Mouse (Mus musculus): ENCODE measurements around the gene Kynu. TPM values are rescaled to one million over a fixed set of nuclear protein-coding genes. Genes with fewer than 3 reads are reported as not detected.

The Kynu gene
- polyA plus RNA-seq, 1 experiment from 2014 or later: 1.5 TPM

GRCm38 (mm10) chr2:43675277-43675676, 120.1 kb downstream of the Kynu start:
- Histone ChIP-seq H3K4me3 (ENCODE audit: low read depth, low read length) (no peak overlapping the region), H3K9me3 (ENCODE audit: control insufficient read depth, low read length) (no peaks in the 10 kb centered on the region), H3K4me1 (replicated peaks; ENCODE audit: control insufficient read depth, insufficient read depth, low read length) (no peaks in the 10 kb centered on the region), H3K9ac (ENCODE audit: low read depth, low read length) (no peak overlapping the region), H3K27ac (ENCODE audit: low read depth, low read length) (no peak overlapping the region), H3K4me2 (replicated peaks; ENCODE audit: low read depth, low read length) (no peak overlapping the region), H3K27me3 (ENCODE audit: control insufficient read depth, insufficient read depth, low read length) (no peaks in the 10 kb centered on the region), H3K36me3 (ENCODE audit: control insufficient read depth, insufficient read depth, low read length) (no peaks in the 10 kb centered on the region)
- 84% methylated on average over 4 of the region's 4 CpGs for WGBS
- DNase-seq (ENCODE audit: low spot score): no peak
- no peak for ATAC-seq (ENCODE audit: low FRiP score)

DNA sequence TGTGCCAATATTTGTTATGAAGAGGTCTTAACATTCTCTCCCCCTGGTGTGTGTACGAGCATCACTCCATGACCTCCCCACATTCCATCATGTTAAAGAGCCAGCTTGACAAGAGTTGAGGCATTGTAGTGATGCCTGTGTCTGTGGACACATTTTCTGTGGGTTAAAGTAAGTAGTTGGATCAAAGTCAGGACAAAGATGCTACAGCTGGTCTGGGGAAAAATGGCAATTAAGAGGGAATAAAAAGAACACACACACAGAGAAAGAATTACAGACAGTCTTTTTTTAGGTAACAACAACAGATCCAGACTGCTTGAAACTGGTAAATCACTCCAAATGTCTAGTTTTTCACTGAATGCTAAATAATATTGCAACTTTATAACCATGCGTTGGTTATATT, 135.3 kb downstream of the Kynu start:
- no peak for DNase-seq (ENCODE audit: low spot score)
- no peaks in the 10 kb centered on the region for H3K27me3 ChIP-seq (ENCODE audit: control insufficient read depth, insufficient read depth, low read length)
- no peaks in the 10 kb centered on the region for H3K9me3 ChIP-seq (ENCODE audit: control insufficient read depth, low read length)
- H3K9ac ChIP-seq (ENCODE audit: low read depth, low read length): no peak overlapping the region
- no peak for ATAC-seq (ENCODE audit: low FRiP score)
- H3K27ac ChIP-seq (ENCODE audit: low read depth, low read length): no peak overlapping the region
- no peak overlapping the region for H3K4me3 ChIP-seq (ENCODE audit: low read depth, low read length)
- H3K36me3 ChIP-seq (ENCODE audit: control insufficient read depth, insufficient read depth, low read length): no peaks in the 10 kb centered on the region
- H3K4me1 ChIP-seq (replicated peaks; ENCODE audit: control insufficient read depth, insufficient read depth, low read length): no peaks in the 10 kb centered on the region
- H3K4me2 ChIP-seq (replicated peaks; ENCODE audit: low read depth, low read length): no peak overlapping the region
- WGBS: 80% methylated on average over 2 of the region's 2 CpGs

DNA sequence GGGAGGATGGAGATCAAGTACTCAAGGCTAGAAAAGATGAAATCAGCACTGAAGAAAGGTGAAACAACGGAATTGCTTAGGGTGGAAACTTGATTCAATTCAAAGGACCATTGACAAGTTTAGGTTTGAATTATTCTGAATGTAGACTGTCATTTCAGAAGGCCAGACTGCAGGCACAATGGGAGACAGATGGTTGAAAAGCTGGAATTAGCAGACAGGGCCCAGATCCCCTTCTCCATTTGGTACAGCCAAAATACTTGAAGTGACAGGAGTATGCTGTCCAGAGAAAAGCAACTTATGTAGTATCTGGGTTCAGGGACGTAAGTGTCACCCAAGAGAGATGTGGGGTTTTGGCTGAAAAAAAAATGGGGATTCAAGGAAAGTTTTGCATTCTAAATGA, 136.2 kb downstream of the Kynu start:
- H3K4me3 ChIP-seq (ENCODE audit: low read depth, low read length): no peak overlapping the region
- DNase-seq (ENCODE audit: low spot score) (no peak), ATAC-seq (ENCODE audit: low FRiP score) (no peak)
- H3K36me3 ChIP-seq (ENCODE audit: control insufficient read depth, insufficient read depth, low read length): no peaks in the 10 kb centered on the region
- no peak overlapping the region for H3K27ac ChIP-seq (ENCODE audit: low read depth, low read length)
- H3K9ac ChIP-seq (ENCODE audit: low read depth, low read length): no peak overlapping the region
- no peaks in the 10 kb centered on the region for H3K4me1 ChIP-seq (replicated peaks; ENCODE audit: control insufficient read depth, insufficient read depth, low read length)
- no peaks in the 10 kb centered on the region for H3K9me3 ChIP-seq (ENCODE audit: control insufficient read depth, low read length)
- no peak overlapping the region for H3K4me2 ChIP-seq (replicated peaks; ENCODE audit: low read depth, low read length)
- WGBS: 87% methylated on average over 2 of the region's 2 CpGs
- no peaks in the 10 kb centered on the region for H3K27me3 ChIP-seq (ENCODE audit: control insufficient read depth, insufficient read depth, low read length)

DNA sequence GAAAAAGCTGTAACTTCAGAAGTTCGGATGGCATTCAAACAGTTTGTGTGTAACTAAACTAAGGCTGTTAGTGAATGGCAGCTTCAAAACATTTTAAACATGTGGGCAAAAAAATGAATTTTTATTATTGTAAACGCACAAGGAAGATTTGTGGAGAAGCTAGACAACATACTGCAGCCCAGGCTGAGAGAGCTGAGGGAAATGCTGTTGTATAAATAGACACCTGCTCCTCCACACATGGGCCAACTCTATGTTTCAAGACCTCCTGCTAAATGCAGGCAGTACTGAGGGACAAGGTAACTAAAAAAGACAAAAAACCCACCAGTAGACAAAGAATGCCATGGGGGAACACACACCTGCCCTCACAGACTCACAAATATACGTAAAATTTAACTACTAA, 140.5 kb downstream of the Kynu start:
- Histone ChIP-seq H3K4me1 (replicated peaks; ENCODE audit: control insufficient read depth, insufficient read depth, low read length) (no peaks in the 10 kb centered on the region), H3K9me3 (ENCODE audit: control insufficient read depth, low read length) (no peaks in the 10 kb centered on the region), H3K4me3 (ENCODE audit: low read depth, low read length) (no peak overlapping the region), H3K36me3 (ENCODE audit: control insufficient read depth, insufficient read depth, low read length) (no peaks in the 10 kb centered on the region), H3K9ac (ENCODE audit: low read depth, low read length) (no peak overlapping the region), H3K27me3 (ENCODE audit: control insufficient read depth, insufficient read depth, low read length) (no peaks in the 10 kb centered on the region), H3K27ac (ENCODE audit: low read depth, low read length) (no peak overlapping the region), H3K4me2 (replicated peaks; ENCODE audit: low read depth, low read length) (no peak overlapping the region)
- 91% methylated on average over 3 of the region's 3 CpGs for WGBS
- no peak for DNase-seq (ENCODE audit: low spot score)
- ATAC-seq (ENCODE audit: low FRiP score): no peak

DNA sequence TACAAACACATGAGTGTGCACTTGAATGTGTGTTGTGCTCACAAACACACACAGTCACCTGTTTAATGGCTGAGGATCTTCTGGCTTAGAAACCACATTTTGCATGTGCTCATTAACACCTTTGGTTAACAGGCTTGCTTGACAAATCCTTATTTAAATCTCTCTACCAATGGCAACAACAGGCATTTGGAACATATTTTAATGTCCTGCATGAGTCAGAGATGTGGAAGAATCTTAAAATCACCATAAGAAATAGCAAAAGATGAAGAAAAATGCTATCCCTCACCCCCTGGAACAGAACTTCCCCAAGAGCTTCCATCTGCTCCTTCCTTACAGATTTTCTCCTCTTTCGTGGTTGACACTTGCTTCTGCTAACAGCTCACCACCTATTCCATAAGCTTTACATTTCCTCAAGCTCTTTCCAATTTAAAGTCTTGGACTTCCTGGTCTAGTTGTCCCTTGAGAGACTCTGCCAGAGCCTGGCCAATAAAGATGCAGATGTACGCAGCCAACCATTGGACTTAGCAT, 157.5 kb downstream of the Kynu start:
- H3K27ac ChIP-seq (ENCODE audit: low read depth, low read length): no peak overlapping the region
- no peaks in the 10 kb centered on the region for H3K9me3 ChIP-seq (ENCODE audit: control insufficient read depth, low read length)
- DNase-seq (ENCODE audit: low spot score) (no peak), ATAC-seq (ENCODE audit: low FRiP score) (no peak)
- no peaks in the 10 kb centered on the region for H3K36me3 ChIP-seq (ENCODE audit: control insufficient read depth, insufficient read depth, low read length)
- H3K4me1 ChIP-seq (replicated peaks; ENCODE audit: control insufficient read depth, insufficient read depth, low read length): no peaks in the 10 kb centered on the region
- 90% methylated on average over 2 of the region's 2 CpGs for WGBS
- no peaks in the 10 kb centered on the region for H3K27me3 ChIP-seq (ENCODE audit: control insufficient read depth, insufficient read depth, low read length)
- H3K4me2 ChIP-seq (replicated peaks; ENCODE audit: low read depth, low read length): no peak overlapping the region
- no peak overlapping the region for H3K4me3 ChIP-seq (ENCODE audit: low read depth, low read length)
- H3K9ac ChIP-seq (ENCODE audit: low read depth, low read length): no peak overlapping the region

- no peaks in the 10 kb centered on the region for H3K36me3 ChIP-seq (ENCODE audit: control insufficient read depth, insufficient read depth, low read length)
- ATAC-seq (ENCODE audit: low FRiP score) (peak; percentile 93), DNase-seq (ENCODE audit: low spot score) (peak; percentile 88)
- H3K9ac ChIP-seq (ENCODE audit: low read depth, low read length): no peak overlapping the region
- H3K27ac ChIP-seq (ENCODE audit: low read depth, low read length): no peak overlapping the region
- WGBS: 22% methylated on average over 14 of the region's 14 CpGs
- H3K4me2 ChIP-seq (replicated peaks; ENCODE audit: low read depth, low read length): peak overlapping the region; percentile 21; the same call in 1 of the 2 replicates
- H3K9me3 ChIP-seq (ENCODE audit: control insufficient read depth, low read length): no peaks in the 10 kb centered on the region
- no peaks in the 10 kb centered on the region for H3K4me1 ChIP-seq (replicated peaks; ENCODE audit: control insufficient read depth, insufficient read depth, low read length)
- H3K27me3 ChIP-seq (ENCODE audit: control insufficient read depth, insufficient read depth, low read length): no peaks in the 10 kb centered on the region
- H3K4me3 ChIP-seq (ENCODE audit: low read depth, low read length): no peak overlapping the region
Observed at GRCm38 (mm10) chr2:43722446-43723103, 167.4 kb downstream of the Kynu start.

- Histone ChIP-seq H3K4me3 (ENCODE audit: low read depth, low read length) (no peak overlapping the region), H3K9ac (ENCODE audit: low read depth, low read length) (no peak overlapping the region), H3K27ac (ENCODE audit: low read depth, low read length) (no peak overlapping the region), H3K36me3 (ENCODE audit: control insufficient read depth, insufficient read depth, low read length) (no peaks in the 10 kb centered on the region), H3K27me3 (ENCODE audit: control insufficient read depth, insufficient read depth, low read length) (no peaks in the 10 kb centered on the region), H3K4me1 (replicated peaks; ENCODE audit: control insufficient read depth, insufficient read depth, low read length) (no peaks in the 10 kb centered on the region), H3K9me3 (ENCODE audit: control insufficient read depth, low read length) (no peaks in the 10 kb centered on the region), H3K4me2 (replicated peaks; ENCODE audit: low read depth, low read length) (peak overlapping the region; percentile 21; the same call in 1 of the 2 replicates)
- WGBS: 60% methylated on average over 7 of the region's 7 CpGs
- peak; percentile 82 for ATAC-seq (ENCODE audit: low FRiP score)
- DNase-seq (ENCODE audit: low spot score): no peak
Observed at GRCm38 (mm10) chr2:43723104-43723541, 168.0 kb downstream of the Kynu start.

GRCm38 (mm10) chr2:43727181-43727580, 172.1 kb downstream of the Kynu start:
- DNase-seq (ENCODE audit: low spot score) (no peak), ATAC-seq (ENCODE audit: low FRiP score) (no peak)
- H3K9ac ChIP-seq (ENCODE audit: low read depth, low read length): no peak overlapping the region
- H3K4me1 ChIP-seq (replicated peaks; ENCODE audit: control insufficient read depth, insufficient read depth, low read length): no peaks in the 10 kb centered on the region
- no peaks in the 10 kb centered on the region for H3K36me3 ChIP-seq (ENCODE audit: control insufficient read depth, insufficient read depth, low read length)
- H3K4me3 ChIP-seq (ENCODE audit: low read depth, low read length): no peak overlapping the region
- no peak overlapping the region for H3K27ac ChIP-seq (ENCODE audit: low read depth, low read length)
- no peaks in the 10 kb centered on the region for H3K27me3 ChIP-seq (ENCODE audit: control insufficient read depth, insufficient read depth, low read length)
- 81% methylated on average over 5 of the region's 5 CpGs for WGBS
- no peak overlapping the region for H3K4me2 ChIP-seq (replicated peaks; ENCODE audit: low read depth, low read length)
- H3K9me3 ChIP-seq (ENCODE audit: control insufficient read depth, low read length): no peaks in the 10 kb centered on the region

GRCm38 (mm10) chr2:43727693-43728092, 172.6 kb downstream of the Kynu start:
- no peak overlapping the region for H3K27ac ChIP-seq (ENCODE audit: low read depth, low read length)

More at GRCm38 (mm10) chr2:43727693-43728092, 172.6 kb downstream of the Kynu start:
- Histone ChIP-seq H3K4me1 (replicated peaks; ENCODE audit: control insufficient read depth, insufficient read depth, low read length) (no peaks in the 10 kb centered on the region), H3K9me3 (ENCODE audit: control insufficient read depth, low read length) (no peaks in the 10 kb centered on the region), H3K9ac (ENCODE audit: low read depth, low read length) (no peak overlapping the region), H3K27me3 (ENCODE audit: control insufficient read depth, insufficient read depth, low read length) (no peaks in the 10 kb centered on the region), H3K4me2 (replicated peaks; ENCODE audit: low read depth, low read length) (no peak overlapping the region), H3K36me3 (ENCODE audit: control insufficient read depth, insufficient read depth, low read length) (no peaks in the 10 kb centered on the region), H3K4me3 (ENCODE audit: low read depth, low read length) (no peak overlapping the region)
- no peak for ATAC-seq (ENCODE audit: low FRiP score)
- no peak for DNase-seq (ENCODE audit: low spot score)
- 85% methylated on average over 8 of the region's 8 CpGs for WGBS
